Mouse (Mus musculus): ENCODE results near the gene Chrna4. TPM values are rescaled to one million over a fixed set of nuclear protein-coding genes. Genes with fewer than 3 reads are reported as not detected.

Gene Chrna4
- not detected for polyA plus RNA-seq (2017; shearing (Covaris generic))

DNA sequence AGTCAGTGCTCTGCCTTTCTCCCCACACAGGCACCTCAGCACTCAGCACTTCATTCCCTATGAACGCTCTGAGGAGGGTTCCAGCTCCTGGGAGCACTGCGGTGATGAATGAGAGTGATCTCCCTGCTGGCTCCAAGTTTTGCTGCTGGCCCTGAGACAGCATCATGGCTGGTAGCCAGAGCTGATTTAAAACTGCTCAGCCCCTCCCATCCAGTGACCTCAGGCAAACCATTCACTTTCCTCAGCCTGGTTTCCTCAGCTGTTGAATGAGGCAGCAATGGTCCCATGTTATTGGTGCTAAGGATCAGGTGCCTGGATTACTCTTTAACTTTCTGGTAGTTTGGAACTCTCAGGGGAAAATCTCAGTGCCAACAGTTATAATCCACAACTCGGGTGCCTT lies at the start of gene Chrna4:
TSS of gene Chrna4 (minus strand) at position 110 of the 400 bp plus-strand sequence.

DNA sequence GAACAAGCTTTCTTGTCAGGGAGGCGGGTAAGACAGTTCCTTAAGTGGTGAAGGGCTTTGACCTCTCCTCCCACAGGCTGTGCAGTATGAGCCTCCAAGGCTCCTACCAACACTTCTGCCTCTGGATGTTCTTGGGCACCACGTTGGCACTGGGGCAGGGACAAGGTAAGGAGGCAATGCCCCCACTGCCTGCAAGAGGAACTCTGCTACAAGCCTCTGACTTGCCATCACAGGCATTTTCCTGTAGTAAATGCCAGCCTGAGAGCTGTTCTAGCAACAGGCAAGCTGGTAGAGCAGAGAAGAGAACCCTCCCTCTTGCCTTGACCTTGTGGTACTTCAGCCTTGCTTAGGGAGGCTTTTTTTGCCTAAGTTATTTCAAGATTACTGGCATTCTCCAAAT lies 56.9 kb downstream of the Chrna4 start, which contains the start of gene Col20a1:
TSS of gene Col20a1 (plus strand) at position 87 of the 400 bp plus-strand sequence.

Other genes with a start within 250 kb of the Chrna4 start
- 84.3 TPM for gene Ythdf1, start 122.6 kb downstream of the Chrna4 start, polyA plus RNA-seq (2017; shearing (Covaris generic))
- not detected for gene Birc7, start 114.5 kb downstream of the Chrna4 start, polyA plus RNA-seq (2017; shearing (Covaris generic))
- not detected for gene Nkain4, start 88.8 kb downstream of the Chrna4 start, polyA plus RNA-seq (2017; shearing (Covaris generic))
- 58.9 TPM for gene Arfgap1, start 76.3 kb downstream of the Chrna4 start, polyA plus RNA-seq (2017; shearing (Covaris generic))
- gene Col20a1, start 57.0 kb downstream of the Chrna4 start, polyA plus RNA-seq (2017; shearing (Covaris generic)) = 0.61 TPM
- gene Kcnq2, start 91.8 kb upstream of the Chrna4 start, polyA plus RNA-seq (2017; shearing (Covaris generic)) = 0.14 TPM
- gene Eef1a2, start 113.5 kb upstream of the Chrna4 start, polyA plus RNA-seq (2017; shearing (Covaris generic)) = not detected
- 106 TPM for gene Ppdpf, start 143.7 kb upstream of the Chrna4 start, polyA plus RNA-seq (2017; shearing (Covaris generic))
- not detected for gene Ptk6, start 159.2 kb upstream of the Chrna4 start, polyA plus RNA-seq (2017; shearing (Covaris generic))
- 0.24 TPM for gene Srms, start 169.6 kb upstream of the Chrna4 start, polyA plus RNA-seq (2017; shearing (Covaris generic))
- not detected for gene Fndc11, start 176.5 kb upstream of the Chrna4 start, polyA plus RNA-seq (2017; shearing (Covaris generic))
- 30.3 TPM for gene Helz2, start 198.5 kb upstream of the Chrna4 start, polyA plus RNA-seq (2017; shearing (Covaris generic))
- 30.5 TPM for gene Gmeb2, start 244.5 kb upstream of the Chrna4 start, polyA plus RNA-seq (2017; shearing (Covaris generic))